Mouse (Mus musculus): ENCODE measurements around the gene Sgk1.
"Not testable (repeated sequence)": the region's sequence is repeated elsewhere in the genome, so short reads cannot be mapped to it uniquely, and the experiment has no call there.

Gene Sgk1

GRCm38 (mm10) chr10:21868623-21869022, 13.4 kb upstream of the Sgk1 start:
- no peak for DNase-seq

- DNase-seq: no peak
These were observed 174 bp upstream of the Sgk1 start for GRCm38 (mm10) chr10:21881837-21882183.

DNA sequence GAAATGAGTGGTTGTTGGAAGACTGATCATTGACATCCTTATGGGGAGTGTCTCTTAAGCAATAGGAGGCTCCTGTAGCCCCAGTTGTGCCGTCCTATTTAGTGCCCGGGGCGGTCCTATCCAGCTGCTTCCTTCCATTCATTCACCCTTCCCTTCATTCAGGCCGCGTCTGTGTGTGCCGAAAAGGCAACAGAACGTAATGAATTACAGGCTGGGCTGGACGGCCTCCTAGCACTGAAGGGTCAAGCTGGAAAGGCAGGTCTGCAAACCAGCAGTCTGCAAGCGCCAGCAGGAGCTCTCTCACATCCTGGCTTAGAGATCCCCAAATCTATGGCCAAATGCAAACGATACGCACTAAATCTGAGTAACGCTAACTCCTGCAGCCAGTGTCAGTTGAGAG, 1.6 kb downstream of the Sgk1 start:
- no peak for DNase-seq

DNA sequence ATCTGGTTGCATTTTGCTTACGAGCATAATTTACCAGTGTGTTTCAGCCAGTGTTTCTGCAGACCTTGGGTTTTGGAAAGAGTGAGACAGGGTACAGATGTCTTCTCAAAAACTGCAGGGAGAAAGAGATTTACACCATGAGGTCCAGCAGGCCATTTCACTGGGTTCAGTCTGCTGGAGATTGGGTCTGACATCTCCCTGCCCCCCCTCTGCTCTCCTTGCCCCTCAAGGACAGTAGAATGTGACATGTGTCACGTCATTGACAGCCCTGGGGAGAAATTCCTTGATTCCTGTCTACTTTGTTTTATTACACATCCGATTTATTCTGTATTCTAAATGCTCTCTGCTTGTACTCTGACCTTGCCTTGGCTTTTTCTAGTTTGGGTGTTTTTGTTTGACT, 2.5 kb downstream of the Sgk1 start:
- DNase-seq: no peak

DNA sequence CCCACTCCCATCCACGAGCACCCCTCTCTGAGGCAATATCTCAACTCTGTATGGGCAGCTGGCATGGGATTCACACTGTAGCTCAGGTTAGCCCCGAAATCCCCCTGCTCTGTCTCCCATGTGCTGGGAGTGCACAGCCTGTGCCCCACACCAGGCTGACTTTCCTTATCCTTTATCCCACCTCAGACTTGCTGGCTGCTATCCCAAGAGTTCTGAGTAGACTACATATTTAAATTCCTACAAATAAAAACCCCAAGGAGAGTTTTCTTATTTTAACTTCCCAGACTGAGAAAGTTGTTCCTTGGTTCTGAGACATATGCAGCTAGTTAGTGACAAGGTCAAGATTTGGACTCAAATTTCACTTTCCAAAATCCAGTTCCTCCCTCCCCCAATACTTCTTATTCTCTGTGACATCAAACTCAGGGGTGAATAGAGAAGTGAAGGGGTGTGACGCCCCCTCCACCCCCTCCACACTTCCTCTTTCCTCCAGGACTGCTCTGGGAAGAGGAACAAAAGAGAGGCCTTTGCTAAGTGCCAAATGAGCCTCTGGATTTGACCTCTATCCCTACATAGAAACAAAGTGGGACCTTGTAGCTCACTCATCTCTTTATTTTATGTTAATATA, 7.3 kb downstream of the Sgk1 start:
- no peak for DNase-seq

GRCm38 (mm10) chr10:21890293-21890692, 8.3 kb downstream of the Sgk1 start:
- DNase-seq: no peak

DNA sequence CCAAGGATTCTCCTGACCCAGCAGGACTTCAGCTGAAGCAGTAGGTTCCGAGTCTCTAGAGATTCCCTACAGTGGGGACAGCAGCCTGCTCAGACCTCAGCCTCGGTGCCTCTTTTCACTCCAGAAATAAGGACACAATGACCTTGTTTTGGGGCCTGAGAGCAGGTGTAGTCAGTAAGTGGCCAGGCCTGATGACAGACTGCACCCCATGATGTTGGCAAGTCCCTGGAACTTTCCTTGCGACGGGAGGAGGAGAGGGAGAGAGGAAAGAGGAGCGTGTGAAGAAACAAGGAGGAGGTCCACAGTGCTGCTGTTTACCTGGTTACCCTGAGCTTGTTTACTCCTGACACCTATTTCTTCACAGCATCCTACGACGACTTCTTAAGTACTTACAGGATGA, 9.5 kb downstream of the Sgk1 start:
- no peak for DNase-seq

DNA sequence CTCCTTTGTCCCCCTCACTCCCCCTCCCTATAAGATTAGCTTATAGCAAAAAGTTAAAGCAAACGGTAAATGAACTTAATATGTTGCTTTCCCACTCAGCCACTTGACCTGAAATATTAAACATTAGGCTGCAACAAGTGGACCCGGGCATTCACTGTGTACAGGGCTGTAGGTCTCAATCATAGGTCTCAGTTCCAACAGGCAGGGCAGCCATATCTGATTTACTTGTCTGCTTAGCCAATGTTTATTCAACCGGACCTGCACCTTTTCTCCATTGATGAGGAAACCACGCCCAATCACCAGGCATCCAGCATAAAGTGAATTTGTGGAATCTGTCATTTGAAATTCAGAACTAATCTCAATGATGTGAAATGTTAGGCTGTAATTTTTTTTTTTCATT, 10.1 kb downstream of the Sgk1 start:
- DNase-seq: no peak

DNA sequence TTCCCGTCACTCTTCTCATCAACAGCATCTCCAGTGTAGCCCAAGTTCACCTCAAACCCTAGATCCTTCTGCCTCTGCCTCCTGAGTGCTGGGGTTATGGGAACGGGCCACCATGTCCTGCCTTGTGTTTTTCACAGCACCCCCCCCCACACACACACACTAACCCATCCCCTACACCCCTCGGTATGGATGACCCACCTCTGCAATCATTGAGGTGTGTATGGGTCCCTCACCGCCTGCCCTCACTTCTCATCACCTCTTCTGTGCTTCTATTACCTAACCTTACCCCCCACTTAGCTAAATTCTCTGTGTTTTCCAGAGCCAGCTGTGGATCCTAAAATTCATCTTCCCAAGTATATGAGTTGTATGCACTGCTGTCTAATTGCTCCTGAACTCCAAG, 16.4 kb downstream of the Sgk1 start:
- no peak for DNase-seq

DNA sequence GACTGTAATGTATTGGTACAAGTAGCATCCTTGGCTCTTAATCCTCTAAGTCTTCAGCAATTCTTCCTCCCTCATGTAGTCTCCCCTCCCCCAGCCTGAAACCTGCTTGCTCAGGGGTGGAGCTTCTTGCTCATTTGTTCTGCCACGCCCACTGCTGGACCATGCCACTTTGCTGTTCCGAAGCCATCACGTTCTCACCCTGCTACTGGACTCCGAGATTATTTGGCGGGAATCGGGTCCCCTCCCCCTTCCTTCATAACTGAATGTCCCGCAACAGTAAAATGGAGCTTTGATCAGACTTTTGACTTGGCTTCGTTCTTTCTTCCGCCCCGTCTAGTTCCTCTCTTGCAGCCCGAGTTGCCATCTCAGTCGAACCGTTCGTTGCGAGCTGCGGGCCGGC, 16.9 kb downstream of the Sgk1 start:
- DNase-seq: not testable (repeated sequence)

DNA sequence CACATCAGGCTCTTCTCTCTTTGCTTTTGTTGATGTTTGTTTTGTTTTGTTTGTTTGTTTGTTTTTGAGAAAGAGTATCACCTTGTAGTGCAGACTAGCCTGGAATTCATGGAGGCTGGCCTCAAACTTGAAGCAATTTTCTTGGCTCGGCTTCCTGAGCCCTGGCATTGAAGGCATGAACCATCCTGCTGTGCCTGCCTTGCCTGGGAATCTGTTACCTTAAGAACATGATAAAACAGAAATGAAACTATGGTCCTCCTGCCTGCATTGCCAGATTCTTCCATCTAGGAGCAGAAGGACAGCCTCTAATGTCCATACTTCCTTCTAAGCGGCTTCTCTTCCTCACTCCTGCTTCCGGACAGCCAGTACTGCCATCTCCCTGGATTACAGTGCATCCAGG, 17.4 kb downstream of the Sgk1 start:
- no peak for DNase-seq

- DNase-seq: no peak
These were observed 20.5 kb downstream of the Sgk1 start for GRCm38 (mm10) chr10:21902152-21903140.

DNA sequence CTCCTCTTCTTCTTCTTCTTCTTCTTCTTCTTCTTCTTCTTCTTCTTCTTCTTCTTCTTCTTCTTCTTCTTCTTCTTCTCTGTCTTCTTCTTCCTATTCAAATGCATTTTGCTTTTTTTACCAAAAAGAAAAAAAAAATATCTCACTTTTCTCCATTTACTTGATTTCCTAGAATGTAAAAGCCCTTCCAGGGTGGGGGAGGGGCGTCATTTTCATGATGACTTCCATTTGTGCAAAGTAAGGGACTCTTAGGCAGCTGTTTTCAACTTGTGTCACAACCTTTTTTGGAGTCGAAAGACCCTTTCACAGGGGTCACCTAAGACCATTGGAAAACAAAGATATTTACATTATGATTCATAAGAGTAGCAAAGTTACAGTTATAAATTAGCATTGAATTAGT, 22.2 kb downstream of the Sgk1 start:
- no peak for DNase-seq

GRCm38 (mm10) chr10:21905616-21906015, 23.6 kb downstream of the Sgk1 start:
- DNase-seq: peak; percentile 59

DNA sequence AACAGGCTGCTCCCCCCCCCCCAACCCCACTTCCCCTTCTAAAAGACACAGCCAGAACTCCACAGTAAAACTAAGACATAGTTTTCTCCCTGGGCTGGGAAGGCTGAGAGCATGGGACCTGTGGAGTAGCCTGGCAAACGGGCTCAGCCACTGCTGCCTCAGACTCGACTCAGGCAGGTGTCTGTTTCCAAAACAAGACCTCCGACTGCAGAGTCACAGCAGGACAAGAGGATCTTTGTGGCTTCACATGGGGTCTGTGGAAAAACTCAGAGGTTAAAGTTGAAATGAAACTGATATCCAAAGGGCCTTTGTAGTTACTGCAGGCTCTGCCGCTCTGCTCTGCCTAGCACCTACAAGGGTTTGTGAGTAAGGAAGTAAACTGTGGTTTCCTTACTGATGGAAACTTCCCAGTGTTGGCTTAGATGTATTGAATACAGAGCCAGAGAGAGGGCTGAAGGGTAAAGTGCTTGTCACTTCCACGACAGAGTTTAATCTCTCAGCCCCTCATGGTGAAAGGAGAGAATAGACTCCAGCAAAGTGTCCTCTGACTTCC, 25.0 kb downstream of the Sgk1 start:
- DNase-seq: peak; percentile 51

DNA sequence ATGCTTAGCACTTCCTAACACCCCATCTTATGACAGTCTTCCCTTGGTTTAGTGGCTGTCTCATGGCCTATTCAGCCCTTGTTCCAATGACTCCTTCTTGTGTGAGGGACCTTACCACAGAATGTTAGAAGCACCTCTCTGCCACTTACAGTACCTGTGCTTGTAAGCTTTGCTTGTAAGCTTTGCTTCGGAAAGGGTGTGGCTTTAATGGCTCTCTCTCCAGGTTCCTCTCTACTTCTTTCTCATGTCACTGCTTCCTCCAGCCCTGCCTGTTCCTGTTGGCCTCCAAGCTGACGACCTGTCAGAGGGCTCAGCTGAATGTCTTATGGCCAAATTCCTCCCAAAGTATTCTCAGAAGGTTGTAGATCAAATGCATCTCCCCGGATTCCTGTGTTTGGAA, 25.8 kb downstream of the Sgk1 start:
- peak; percentile 23 for DNase-seq

GRCm38 (mm10) chr10:21908686-21909085, 26.7 kb downstream of the Sgk1 start:
- no peak for DNase-seq

- no peak for DNase-seq
These were observed 28.4 kb downstream of the Sgk1 start for GRCm38 (mm10) chr10:21910334-21910733.

- peak; percentile 54 for DNase-seq
These were observed 29.4 kb downstream of the Sgk1 start for GRCm38 (mm10) chr10:21911303-21911947.

GRCm38 (mm10) chr10:21914751-21915150, 32.8 kb downstream of the Sgk1 start:
- no peak for DNase-seq

GRCm38 (mm10) chr10:21916301-21917071, 34.5 kb downstream of the Sgk1 start:
- DNase-seq: no peak

DNA sequence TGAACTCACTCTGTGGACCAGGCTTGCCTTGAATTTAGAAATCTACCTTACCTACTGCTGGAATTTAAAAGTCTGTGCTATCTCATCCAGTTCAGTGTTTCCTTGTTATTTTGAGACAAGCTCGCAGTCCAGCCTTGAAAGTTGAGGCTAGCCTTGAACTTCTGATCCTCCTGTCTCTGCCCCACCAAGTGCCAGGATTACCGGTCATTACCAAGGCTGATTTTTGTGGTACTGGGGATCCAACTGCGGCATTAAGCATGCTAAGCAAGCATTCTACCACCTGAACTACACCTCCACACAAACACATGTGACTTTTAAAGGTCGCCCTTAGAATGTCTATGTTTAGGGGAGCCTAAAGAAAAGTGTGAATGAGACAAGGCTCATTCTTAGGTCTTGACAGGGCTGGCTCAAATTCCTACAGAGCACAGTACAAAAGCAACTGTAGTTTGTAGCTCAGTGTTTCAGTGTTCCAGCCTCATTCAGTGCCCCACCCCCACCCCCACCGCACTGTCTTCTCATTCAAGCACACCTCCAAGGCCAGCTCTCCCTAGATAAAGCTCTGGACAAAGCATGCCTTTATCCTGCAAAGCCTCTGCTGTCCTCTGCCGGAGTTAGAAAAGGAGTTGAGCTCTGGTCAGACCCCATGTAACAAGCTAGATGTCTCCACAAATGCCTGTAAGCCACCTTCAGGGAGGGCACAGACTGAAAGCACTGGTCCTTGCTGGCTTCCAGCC, 36.2 kb downstream of the Sgk1 start:
- DNase-seq: no peak

Data from thymus, postnatal 25 days (tissue).